ENCODE assay signal across 1 mouse cellular context in the genomic region with DNA sequence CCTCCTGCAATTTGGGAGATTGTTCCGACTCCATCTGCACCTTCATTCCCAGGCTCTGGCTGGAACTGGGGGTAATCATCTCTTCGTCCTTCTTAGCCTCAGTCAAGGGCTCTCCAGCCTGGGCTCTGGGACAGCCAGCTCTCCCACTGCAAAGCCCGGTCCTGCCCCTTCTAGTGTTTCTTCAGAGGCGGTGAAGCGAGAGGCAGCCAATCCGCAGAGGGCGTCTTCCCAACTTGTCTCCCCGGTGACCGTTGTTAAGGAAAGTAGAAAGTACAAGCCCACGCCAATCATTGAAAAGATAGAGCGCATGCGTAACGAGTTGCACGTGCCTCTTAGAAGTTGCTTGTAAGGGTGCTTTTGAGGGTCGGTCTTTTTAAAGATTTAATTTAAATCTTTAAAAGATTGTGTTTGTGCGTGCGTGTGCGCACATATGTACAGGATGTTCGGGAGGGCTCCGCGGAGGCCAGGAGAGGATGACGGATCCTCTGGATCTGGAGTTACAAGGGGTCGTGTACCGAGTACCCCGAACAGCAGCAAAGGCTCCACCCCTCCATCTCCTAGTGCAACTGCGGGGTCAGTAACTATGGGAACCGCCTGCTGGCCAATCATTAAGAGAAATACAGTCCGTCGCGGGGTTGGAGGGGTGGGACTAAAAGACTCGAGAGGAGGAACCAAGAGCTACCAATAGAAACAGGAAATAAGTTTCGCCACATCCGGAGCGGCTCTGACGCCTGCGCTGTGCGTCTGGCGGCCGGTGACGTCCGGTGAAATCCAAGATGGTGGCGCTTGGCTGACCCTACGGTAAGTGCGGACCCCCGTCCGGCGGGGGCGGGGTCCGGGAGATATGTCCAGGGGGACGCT.
TF ChIP-seq lines count a peak whose summit lies in the region.

Ccdc189 (minus strand) TSS at position 585 of the 861 bp plus-strand sequence.
Rnf40 (plus strand) TSS at position 757 of the 861 bp plus-strand sequence.

TF ChIP-seq in CH12.LX, 34 proteins besides CTCF, POLR2A, EP300 and RAD21 (continued from another document):
- no peak for TF ChIP-seq MAZ (IDR thresholded peaks at IDR 0.05; ENCODE audit: low read depth, low read length)
- TF ChIP-seq ZNF384 (IDR thresholded peaks at IDR 0.05; ENCODE audit: low read depth, low read length): no peak
- TF ChIP-seq MAFK (IDR thresholded peaks at IDR 0.05; ENCODE audit: insufficient replicate concordance, low read length): no peak
- TF ChIP-seq BHLHE40 (IDR thresholded peaks at IDR 0.05; ENCODE audit: low read depth, low read length): peak; percentile 99
- TF ChIP-seq NRF1 (IDR thresholded peaks at IDR 0.05; ENCODE audit: low read depth, low read length): peak; percentile 87
- no peak for TF ChIP-seq IRF4 (IDR thresholded peaks at IDR 0.05; ENCODE audit: low read depth, low read length)
- TF ChIP-seq TCF12 (IDR thresholded peaks at IDR 0.05; ENCODE audit: low read depth, low read length): peak; percentile 81
- TF ChIP-seq ZKSCAN1 (IDR thresholded peaks at IDR 0.05; ENCODE audit: borderline replicate concordance, low read depth, low read length): no peak
- no peak for TF ChIP-seq E2F4 (IDR thresholded peaks at IDR 0.05; ENCODE audit: insufficient replicate concordance, low read depth, low read length)
- 0 out of 2 replicates have a peak, but pooled peaks have one; percentile 31 for TF ChIP-seq ZMIZ1 (IDR thresholded peaks at IDR 0.05; ENCODE audit: low read depth, low read length)
- TF ChIP-seq MEF2A (IDR thresholded peaks at IDR 0.05; ENCODE audit: borderline replicate concordance, low read depth, low read length): no peak
- TF ChIP-seq RCOR1 (conservative IDR thresholded peaks at IDR 0.05; ENCODE audit: low read depth, low read length): no peak; the same call in 1 of the 2 replicates
- peak; percentile 79 for TF ChIP-seq ELF1 (IDR thresholded peaks at IDR 0.05; ENCODE audit: low read depth, low read length)
- TF ChIP-seq CHD2 (IDR thresholded peaks at IDR 0.05; ENCODE audit: low read length): no peak
- TF ChIP-seq USF2 (conservative IDR thresholded peaks at IDR 0.05; ENCODE audit: low read depth, low read length): no peak
- TF ChIP-seq PAX5 (IDR thresholded peaks at IDR 0.05; ENCODE audit: low read length): no peak
- peak; percentile 77; the same call in 1 of the 2 replicates for TF ChIP-seq NELFE (IDR thresholded peaks at IDR 0.05; ENCODE audit: low read depth, low read length)
- TF ChIP-seq UBTF (IDR thresholded peaks at IDR 0.05; ENCODE audit: low read depth, low read length): no peak
- no peak for TF ChIP-seq ETS1 (conservative IDR thresholded peaks at IDR 0.05; ENCODE audit: low read depth, low read length)
- TF ChIP-seq MXI1 (IDR thresholded peaks at IDR 0.05; ENCODE audit: low read depth, low read length): peak; percentile 96
- TF ChIP-seq SIN3A (IDR thresholded peaks at IDR 0.05; ENCODE audit: low read length): peak; percentile 95
- TF ChIP-seq MAX (IDR thresholded peaks at IDR 0.05; ENCODE audit: low read length): peak; percentile 93
- TF ChIP-seq CHD1 (IDR thresholded peaks at IDR 0.05; ENCODE audit: low read depth, low read length): no peak
- TF ChIP-seq ZC3H11A (IDR thresholded peaks at IDR 0.05; ENCODE audit: low read depth, low read length): no peak
- no peak for TF ChIP-seq GABPA (IDR thresholded peaks at IDR 0.05; ENCODE audit: insufficient replicate concordance, low read depth, low read length)
- no peak for TF ChIP-seq SMC3 (IDR thresholded peaks at IDR 0.05; ENCODE audit: low read depth, low read length)
- no peak; the same call in 1 of the 2 replicates for TF ChIP-seq JUN (IDR thresholded peaks at IDR 0.05; ENCODE audit: insufficient read depth, low read depth, low read length)
- TF ChIP-seq KAT2A (IDR thresholded peaks at IDR 0.05; ENCODE audit: insufficient replicate concordance, low read length): 0 out of 2 replicates have a peak, but pooled peaks have one; percentile 61
